Comparison of ENCODE assay signal across 14 mouse cellular contexts in genomic region chr15:88736166-88736565, GRCm38 (mm10).
"Had no signal": no experiment of that assay in that cellular context is flagged by ENCODE, and none has a peak within 500 bp of the region (broad histone marks: within the 10 kb centered on the region; RNA-seq: fewer than 3 reads in every experiment).

No protein-coding gene starts in this region.

- H3K36me3 ChIP-seq: midbrain, embryonic 12.5 days; midbrain, embryonic 15.5 days; neural tube, embryonic 13.5 days had no signal

- H3K27me3 ChIP-seq: liver, embryonic 13.5 days; midbrain, embryonic 12.5 days; midbrain, embryonic 15.5 days; neural tube, embryonic 13.5 days had no signal

- DNase-seq: kidney, adult 2 months; layer of hippocampus, adult 9-11 months; liver, embryonic 13.5 days; lung, adult 2 months; right cerebral cortex, adult 18-20 months; right cerebral cortex, postnatal 14 days; right cerebral cortex, postnatal 4 days had no signal

- H3K27ac ChIP-seq: kidney, postnatal 0 days; layer of hippocampus, adult 2 months; liver, embryonic 13.5 days; macrophage; midbrain, embryonic 12.5 days; midbrain, embryonic 15.5 days; neural tube, embryonic 13.5 days; stomach, postnatal 0 days had no signal

- H3K4me3 ChIP-seq: layer of hippocampus, adult 2 months; liver, embryonic 13.5 days; midbrain, embryonic 12.5 days; midbrain, embryonic 15.5 days; neural tube, embryonic 13.5 days had no signal
